Mouse (Mus musculus) liver, embryonic 14.5 days (tissue): Measurements from ENCODE around the gene Anapc2.
"Not testable (repeated sequence)": the region's sequence is repeated elsewhere in the genome, so short reads cannot be mapped to it uniquely, and the experiment has no call there.

Experiments
- CTCF ChIP-seq: IDR thresholded peaks from 2 replicates; pipeline ENCODE4 v1.5.1; 2016; ENCODE audit warnings: antibody characterized with exemption, low read depth, control low read depth
- EP300 ChIP-seq: IDR thresholded peaks from 2 replicates; pipeline ENCODE4 v1.6.1; 2016; ENCODE audit warnings: antibody characterized with exemption, low read depth

- peak; percentile 58 for TF ChIP-seq CTCF
- TF ChIP-seq EP300: not testable (repeated sequence)
Observed at GRCm38 (mm10) chr2:25256443-25257109, 15.7 kb upstream of the Anapc2 start.
